Comparison of ENCODE assay signal across 22 mouse cellular contexts in the genomic region with DNA sequence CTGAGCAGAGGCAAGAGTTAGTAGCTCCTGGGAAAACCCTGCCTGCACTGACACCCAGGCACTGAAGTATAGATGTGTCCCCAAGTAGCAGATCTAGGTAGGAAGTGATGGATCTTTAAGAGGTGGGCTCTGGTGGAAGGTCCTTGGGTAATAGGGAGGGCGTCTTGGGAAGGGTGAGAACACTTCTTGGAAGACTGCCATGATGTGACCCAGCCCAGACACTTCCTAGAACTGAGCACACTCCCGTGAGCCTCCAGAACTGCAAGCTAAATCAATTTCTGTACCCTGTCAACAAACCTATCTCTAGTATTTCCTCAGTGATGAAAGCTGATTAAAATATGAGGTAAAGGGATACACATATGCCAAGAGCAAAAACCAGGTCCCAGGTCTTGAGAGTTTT. TPM values are rescaled to one million over a fixed set of nuclear protein-coding genes. Genes with fewer than 3 reads are reported as not detected.
"Had no signal": no experiment of that assay in that cellular context is flagged by ENCODE, and none has a peak within 500 bp of the region (broad histone marks: within the 10 kb centered on the region; RNA-seq: fewer than 3 reads in every experiment).

No protein-coding gene starts in this region.

- DNase-seq: lung, adult 18-20 months; lung, embryonic 14.5 days; lung, postnatal 10 days; lung, postnatal 4 days; right cerebral cortex, postnatal 14 days; thymus, adult 2 months; thymus, postnatal 25 days; thymus, postnatal 4 days had no signal

- H3K9me3 ChIP-seq: megakaryocyte, embryonic 14.5 days; midbrain, embryonic 13.5 days; midbrain, embryonic 15.5 days; neural tube, embryonic 12.5 days had no signal

- ATAC-seq: midbrain, embryonic 13.5 days; midbrain, embryonic 15.5 days had no signal

- H3K4me3 ChIP-seq: midbrain, embryonic 13.5 days; midbrain, embryonic 15.5 days; neural tube, embryonic 12.5 days had no signal

- H3K4me1 ChIP-seq: midbrain, embryonic 13.5 days; midbrain, embryonic 15.5 days; neural tube, embryonic 12.5 days had no signal

- H3K9ac ChIP-seq: lung, embryonic 14.5 days; midbrain, embryonic 13.5 days; midbrain, embryonic 15.5 days; neural tube, embryonic 12.5 days had no signal

- H3K27me3 ChIP-seq: megakaryocyte, embryonic 14.5 days; midbrain, embryonic 13.5 days; midbrain, embryonic 15.5 days; neural tube, embryonic 12.5 days had no signal

- H3K4me2 ChIP-seq: lung, embryonic 14.5 days; midbrain, embryonic 11.5 days; midbrain, embryonic 13.5 days; midbrain, embryonic 15.5 days; neural tube, embryonic 12.5 days had no signal

- H3K27ac ChIP-seq: midbrain, embryonic 13.5 days; midbrain, embryonic 15.5 days; neural tube, embryonic 12.5 days had no signal

RNA-seq across cellular contexts. Expression of gene Adm2, which starts 29.7 kb away (rescaled TPM):
- total RNA-seq: liver, adult 2 months; midbrain, postnatal 0 days; monocyte, adult 5-6 weeks; neutrophil, adult 5-6 weeks had no signal
- polyA plus RNA-seq: liver, adult 2 months; midbrain, embryonic 11.5 days; midbrain, embryonic 13.5 days; midbrain, embryonic 15.5 days; midbrain, postnatal 0 days; neural tube, embryonic 12.5 days; neural tube, embryonic 14.5 days; stomach, embryonic 14.5 days; testis, adult 2 months; urinary bladder, adult 2 months had no signal

RNA-seq across cellular contexts. Expression of gene Miox, which starts 41.4 kb away (rescaled TPM):
- total RNA-seq: midbrain, postnatal 0 days; monocyte, adult 5-6 weeks; neutrophil, adult 5-6 weeks had no signal
- polyA plus RNA-seq: lung, embryonic 14.5 days; lung, embryonic 16.5 days; midbrain, embryonic 11.5 days; midbrain, embryonic 13.5 days; midbrain, embryonic 15.5 days; midbrain, postnatal 0 days; neural tube, embryonic 12.5 days; neural tube, embryonic 14.5 days; stomach, embryonic 14.5 days; urinary bladder, adult 2 months had no signal
